Mouse (Mus musculus): ENCODE measurements around the gene Aire.

DNA sequence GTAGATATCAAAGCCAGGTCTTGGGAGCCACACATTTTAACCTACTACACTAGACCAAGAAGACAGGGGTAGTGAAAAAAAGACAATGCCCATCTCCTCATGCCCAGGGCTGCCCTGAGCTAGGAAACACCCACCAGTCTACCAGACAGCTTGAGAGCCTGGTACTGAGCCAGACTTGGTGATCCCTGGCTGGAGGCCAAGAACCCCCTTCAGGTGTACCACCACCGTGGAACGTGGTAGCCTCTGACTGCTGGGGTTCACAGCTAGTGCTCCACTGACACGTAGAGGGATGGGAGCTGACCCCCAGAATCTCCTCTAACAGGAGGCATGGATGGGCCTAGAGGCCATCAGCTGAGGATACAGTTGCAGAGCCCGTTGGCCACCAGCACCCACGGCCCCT is 43.2 kb downstream of the Aire start:
- TF ChIP-seq CTCF (IDR thresholded peaks at IDR 0.05) (no peak), EP300 (IDR thresholded peaks at IDR 0.05) (no peak)

Data from lung, postnatal 0 days (tissue).